Mouse (Mus musculus): ENCODE results near the gene Dcps.

Dcps gene

DNA sequence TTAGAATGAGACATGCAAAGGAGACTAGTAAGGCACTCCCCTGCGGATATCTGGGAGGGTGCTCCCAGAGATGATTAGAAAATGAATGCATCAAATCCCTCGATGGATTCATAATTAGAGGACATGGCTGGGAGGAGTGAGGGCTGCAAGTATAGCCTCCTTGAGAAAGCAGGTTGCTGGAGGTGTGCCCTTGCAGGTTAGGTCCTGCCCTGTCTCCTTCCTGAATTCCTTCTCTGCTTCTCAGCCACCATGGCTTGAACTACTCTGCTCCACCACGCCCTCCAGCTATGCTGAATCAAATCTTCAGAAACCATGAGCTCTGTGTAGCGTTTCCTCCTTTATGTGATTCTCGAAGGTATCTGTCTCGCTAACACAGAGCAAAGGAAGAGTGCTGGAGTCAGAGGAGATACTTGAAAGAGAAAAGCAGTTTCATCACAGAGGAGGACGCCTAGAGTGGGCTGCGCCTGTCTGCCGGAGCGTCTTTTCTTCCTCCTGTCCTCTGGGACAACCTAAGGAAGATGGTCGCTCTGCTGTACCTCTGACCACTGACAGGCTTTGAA is 17.2 kb upstream of the Dcps start:
- no peak for TF ChIP-seq GATA4 (IDR thresholded peaks at IDR 0.05; ENCODE audit: insufficient replicate concordance, low read length)

DNA sequence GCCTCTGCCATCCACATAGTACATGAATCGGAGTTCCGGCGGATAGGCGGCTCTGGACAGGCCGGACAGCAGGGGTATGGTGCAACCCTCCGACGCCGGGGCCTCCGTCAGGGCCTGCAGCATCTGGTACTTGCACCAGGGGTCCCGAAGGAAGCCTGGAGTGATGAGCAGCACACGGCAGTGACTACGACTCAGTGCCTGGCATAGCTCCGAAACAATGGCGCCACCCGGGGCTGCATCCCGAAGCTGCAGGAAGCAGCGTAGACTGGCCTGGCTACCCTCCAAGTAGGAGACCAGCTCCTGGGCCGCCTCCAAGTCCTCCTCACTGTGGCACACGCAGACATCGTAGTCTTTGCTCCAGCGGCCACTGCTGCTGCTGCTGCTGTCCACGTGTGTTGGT is 12.8 kb upstream of the Dcps start:
- TF ChIP-seq GATA4 (IDR thresholded peaks at IDR 0.05; ENCODE audit: insufficient replicate concordance, low read length), result no peak

DNA sequence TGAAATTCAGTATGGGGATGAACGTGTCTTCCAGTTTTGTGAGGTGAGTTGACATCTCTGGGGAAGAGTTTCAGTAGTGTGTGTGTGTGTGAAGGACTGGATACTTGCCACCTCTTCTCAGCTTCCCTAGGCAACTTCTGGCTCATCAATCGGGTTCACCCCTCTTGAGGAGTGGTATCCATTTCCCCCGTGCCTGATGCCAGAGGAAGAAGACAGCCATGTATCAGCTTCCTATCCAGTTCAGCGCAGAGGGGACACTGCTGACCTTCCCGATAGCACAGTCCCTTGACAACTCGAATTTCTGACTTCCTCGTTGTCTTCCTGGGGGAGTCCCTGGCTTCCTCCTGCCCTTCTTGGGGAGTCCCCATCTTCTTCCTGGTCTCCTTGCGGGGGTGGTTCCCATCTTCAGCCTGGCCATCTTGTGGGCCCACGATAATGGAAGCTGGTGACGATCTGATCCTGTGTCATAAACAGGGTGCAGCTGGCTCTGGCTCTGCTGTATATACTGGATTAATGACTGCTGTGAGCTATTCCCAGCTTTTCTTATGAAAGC is 11.6 kb upstream of the Dcps start:
- TF ChIP-seq GATA4 (IDR thresholded peaks at IDR 0.05; ENCODE audit: insufficient replicate concordance, low read length), result no peak

DNA sequence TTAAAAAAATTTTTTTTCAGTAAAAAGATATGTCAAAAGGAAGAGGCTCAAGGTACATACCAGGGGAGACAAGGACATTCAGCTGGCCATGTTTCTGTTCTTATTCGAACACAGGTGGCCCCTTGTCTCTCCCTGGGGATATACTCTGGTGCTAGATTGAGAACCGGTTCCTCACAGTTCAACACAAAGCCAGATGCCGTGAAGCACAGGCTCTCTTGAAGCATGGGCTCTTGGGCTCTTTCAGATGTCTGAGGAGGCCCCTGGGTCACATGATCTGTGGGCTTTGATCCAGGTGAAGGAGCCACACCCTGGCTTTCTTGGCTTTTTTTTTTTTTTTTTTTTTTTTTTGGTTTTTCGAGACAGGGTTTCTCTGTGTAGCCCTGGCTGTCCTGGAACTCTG is 10.6 kb upstream of the Dcps start:
- no peak for TF ChIP-seq GATA4 (IDR thresholded peaks at IDR 0.05; ENCODE audit: insufficient replicate concordance, low read length)

DNA sequence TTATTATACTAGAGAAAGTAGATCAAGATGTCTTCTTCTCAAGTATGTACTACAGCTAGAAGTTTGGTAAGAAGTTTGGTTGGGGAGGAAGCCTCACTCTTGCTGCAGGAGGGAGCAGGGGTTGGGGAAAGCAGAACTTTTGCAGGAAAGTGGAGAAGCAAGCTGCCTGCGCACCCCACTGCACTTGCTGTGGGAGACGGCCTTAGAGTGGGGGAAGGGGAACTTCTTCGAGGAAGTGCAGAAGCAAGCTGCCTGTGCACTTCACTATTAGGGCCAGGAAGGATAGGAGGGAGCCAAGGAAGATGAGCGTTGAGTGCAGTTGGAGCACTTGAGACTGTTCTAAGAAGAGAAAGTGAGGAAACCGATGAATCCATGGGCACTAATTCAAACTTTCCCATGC is 7.5 kb upstream of the Dcps start:
- TF ChIP-seq GATA4 (IDR thresholded peaks at IDR 0.05; ENCODE audit: insufficient replicate concordance, low read length), result no peak

DNA sequence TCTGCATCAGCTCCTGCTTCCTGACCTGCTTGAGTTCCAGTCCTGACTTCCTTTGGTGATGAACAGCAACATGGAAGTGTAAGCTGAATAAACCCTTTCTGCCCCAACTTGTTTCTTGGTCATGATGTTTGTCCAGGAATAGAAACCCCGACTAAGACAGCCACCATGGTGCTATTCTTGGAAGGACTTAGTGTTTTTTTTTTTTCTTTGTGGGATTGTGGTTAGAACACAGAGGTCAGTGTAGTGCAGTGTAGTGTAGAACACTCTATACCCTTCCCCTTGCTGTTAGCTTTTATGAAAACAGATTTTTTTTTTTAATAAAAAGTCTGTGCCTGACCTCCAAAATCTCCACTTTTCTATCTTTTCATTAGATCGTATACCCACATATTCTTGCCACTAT is 7.0 kb upstream of the Dcps start:
- no peak for TF ChIP-seq GATA4 (IDR thresholded peaks at IDR 0.05; ENCODE audit: insufficient replicate concordance, low read length)

DNA sequence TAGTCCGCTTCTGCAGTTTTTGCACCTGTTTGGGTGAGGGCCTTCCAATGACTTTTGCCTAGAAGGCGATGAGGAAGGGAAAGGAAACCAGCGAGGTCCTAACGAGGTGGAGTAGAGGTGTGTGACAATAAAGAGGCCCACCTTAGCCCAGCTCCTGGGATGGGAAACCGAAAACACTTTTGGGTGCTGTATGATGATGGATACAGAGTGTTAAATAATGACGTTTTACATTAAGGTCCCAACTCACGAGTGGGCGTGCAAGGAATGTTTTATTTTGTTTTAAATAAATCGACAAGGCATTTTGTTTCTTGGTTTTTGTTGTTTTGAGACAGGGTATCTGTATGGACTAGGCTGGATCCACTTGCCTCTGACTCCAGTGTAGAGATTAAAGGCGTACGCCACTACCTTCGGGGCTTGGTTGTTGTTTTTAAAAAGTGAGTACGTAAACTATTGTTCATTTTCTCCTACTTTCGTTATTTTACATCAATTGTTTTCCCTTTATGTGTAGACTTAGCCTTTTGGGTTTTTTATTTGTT is 331 bp upstream of the Dcps start:
- no peak for TF ChIP-seq GATA4 (IDR thresholded peaks at IDR 0.05; ENCODE audit: insufficient replicate concordance, low read length)

DNA sequence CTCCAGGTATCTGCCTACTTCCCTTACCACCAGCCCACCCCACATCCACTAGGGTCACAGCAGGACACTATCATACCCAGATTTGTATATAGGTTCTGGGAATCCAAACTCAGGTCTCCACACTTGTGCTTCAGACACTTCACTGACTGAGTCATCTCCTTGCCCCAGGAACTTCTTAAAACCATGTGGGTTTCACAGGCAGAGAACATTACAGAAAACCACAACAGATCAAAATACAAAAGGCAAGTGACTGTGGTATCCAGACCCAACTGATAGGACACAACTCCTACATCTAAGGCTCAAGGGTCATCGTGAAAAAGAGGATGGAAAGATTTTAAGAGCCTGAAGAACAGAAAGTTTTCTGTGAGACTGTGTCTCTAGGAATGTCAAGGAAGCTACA is 2.5 kb downstream of the Dcps start:
- TF ChIP-seq GATA4 (IDR thresholded peaks at IDR 0.05; ENCODE audit: insufficient replicate concordance, low read length), result no peak

DNA sequence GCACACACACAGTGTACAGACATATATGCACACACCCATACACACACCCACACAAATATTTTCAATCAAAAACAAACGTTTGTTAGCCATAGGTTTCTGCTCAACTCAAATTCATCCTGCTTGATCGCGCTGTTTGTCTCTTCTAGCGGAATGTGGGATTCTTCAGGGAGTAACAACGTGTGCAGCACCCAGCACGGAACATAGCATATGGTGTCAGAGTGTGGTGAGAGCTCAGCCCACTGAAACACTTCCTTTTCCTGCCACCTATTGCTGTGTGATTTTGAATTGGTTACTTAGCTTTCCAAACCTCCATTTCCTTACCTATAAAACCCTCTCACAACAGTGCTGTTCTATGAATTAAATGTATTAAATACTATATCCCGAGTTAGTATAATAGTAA is 5.8 kb downstream of the Dcps start:
- no peak for TF ChIP-seq GATA4 (IDR thresholded peaks at IDR 0.05; ENCODE audit: insufficient replicate concordance, low read length)

DNA sequence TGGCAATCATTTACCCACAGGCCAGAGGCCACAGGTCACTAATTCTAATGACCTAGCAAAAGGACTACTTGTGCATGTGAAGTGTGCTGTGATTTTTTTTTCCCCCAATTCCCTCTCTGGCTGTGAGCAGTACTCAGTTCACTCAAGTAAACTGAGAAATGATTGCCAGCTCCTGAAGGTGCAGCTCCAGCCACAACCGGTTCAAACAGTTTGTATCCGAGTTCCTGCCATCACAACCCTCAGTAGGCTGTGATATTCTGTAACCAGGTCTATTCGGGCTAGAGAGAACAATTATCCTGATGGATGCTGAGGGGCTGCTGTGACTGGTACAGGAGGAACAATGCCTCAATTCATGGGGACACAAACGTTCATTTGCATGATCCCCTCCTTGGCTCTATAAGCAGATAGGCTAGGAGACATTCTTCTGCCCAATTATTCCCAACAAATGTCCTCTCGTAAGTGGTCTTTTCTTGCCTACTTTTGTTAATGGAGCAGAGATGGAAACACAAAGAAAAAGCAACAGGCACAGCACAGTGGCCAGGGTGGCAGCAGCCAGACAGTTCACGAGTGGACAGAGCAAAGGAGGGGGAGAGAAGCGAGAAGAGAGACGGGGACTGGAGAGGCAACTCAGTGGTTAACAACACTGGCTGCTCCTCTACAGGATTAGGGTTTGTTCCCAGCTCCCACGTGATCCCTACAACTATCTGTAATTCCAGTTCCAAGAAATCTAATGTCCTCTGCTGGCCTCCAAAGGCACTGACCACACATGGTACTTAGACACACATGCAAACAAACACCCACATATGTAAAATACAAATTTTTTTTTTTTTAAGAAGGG is 8.8 kb downstream of the Dcps start:
- no peak for TF ChIP-seq GATA4 (IDR thresholded peaks at IDR 0.05; ENCODE audit: insufficient replicate concordance, low read length)

DNA sequence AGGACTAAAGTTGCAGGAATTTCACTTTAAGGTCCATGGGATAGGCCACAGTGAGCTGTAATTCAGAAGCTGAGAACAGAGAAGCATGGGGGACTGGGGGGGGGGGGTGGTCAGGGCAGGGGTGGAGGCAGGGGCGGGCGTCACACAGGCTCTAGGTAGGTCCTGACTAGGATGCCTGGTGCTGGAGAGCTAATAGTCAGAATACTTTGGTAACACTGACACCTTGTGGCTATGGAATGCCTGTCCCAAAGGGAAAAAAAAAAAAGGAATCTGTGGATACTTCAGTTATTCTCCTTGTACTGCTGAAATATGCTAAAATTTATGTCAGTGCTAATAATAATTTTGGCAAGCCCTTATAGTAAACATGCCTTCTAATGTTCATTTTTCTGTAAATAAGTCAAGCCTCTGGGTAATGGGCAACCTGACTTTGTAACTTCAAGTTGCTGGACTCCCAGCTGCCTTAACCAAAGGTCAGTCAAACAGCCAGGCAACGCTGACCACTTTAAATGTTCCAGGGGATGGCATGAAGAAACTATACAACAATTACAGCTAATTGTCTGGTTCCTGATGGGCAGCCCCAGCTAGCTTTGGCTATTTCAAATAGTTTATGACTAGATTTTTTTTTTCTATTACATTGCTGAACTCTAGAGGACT is 9.6 kb downstream of the Dcps start:
- TF ChIP-seq GATA4 (IDR thresholded peaks at IDR 0.05; ENCODE audit: insufficient replicate concordance, low read length), result no peak

DNA sequence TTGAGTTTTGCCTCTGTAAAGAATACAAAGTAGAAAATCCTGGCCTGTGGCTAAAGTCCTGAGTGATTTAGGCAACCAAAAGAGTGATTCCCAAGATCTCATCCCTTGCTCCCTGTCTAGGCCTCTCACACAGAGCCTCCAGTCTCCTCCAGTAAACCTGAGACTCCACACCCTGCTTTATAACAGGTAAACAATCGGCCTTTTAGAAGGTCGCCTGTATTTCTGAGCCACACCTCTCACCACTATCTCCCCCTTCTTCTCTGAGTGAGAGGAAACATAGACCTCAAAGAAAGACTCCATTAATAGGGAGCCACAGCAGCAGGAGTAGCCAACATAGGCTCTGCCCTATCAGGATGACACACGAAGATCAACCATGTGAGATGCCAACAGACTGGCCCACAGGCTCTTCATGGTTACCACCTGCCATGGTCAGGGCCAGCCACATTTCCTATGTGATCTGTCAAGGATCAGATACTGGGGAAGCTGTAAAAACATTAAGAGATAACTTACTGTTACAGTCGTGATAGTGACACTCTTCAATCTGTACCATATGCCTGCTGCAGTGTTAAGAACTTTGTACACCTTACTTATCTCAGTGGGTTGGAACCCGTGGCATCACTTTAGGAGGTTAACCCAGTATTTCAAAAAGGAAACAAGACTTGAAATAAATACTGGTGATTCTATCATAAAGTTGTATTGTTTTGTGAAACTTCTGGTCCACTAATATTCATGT is 11.6 kb downstream of the Dcps start:
- TF ChIP-seq GATA4 (IDR thresholded peaks at IDR 0.05; ENCODE audit: insufficient replicate concordance, low read length), result no peak

DNA sequence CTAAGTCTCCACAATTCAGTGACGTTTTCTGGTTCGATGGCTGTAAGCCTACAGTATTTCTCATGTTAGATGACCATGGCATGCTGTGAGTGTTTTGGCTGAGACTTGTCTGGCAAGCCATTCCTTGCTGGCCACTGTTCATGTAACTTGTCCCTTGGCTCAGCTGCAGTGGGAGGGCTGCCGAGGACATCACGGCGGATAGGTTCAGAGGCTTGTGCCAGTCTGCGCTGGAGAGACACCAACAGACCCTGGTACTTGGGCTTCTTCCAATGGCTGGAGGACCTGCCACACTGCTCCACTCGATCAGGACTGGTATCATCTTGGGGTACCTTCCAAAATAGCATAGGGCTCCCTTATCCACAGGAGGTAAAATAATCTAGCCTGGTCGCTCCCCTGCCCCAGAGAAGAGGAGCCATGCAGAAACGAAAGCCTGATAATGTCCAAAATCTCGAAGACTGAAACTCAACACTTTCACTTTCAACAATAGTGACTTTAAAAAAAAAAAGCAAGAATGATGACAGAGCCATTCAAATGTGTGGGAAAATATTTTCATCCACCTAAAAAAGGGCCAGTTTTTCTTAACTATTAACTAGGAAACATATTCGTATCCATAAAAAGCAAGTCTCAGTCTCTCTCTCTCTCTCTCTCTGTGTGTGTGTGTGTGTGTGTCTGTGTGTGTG is 12.7 kb downstream of the Dcps start:
- peak; percentile 19; the same call in 1 of the 2 replicates for TF ChIP-seq GATA4 (IDR thresholded peaks at IDR 0.05; ENCODE audit: insufficient replicate concordance, low read length)

DNA sequence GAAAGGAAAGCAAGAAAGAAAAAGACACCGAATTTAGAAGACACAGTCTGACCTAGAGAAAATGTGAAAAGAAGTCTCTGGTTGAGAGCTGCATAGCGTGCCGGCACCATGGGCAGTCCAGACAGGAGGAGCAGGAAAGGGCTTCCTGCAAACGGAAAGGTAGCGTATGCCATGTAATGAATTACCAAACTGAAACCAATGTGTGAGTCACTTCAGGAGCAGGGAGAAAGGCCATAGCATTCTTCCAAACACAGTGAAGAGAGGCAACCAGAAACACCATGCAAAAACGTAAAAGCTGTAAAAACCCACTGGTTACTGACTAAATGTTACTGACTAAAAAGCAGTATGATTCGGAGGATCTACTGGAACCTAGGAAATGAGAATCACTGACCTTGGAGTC is 14.1 kb downstream of the Dcps start:
- TF ChIP-seq GATA4 (IDR thresholded peaks at IDR 0.05; ENCODE audit: insufficient replicate concordance, low read length), result no peak

DNA sequence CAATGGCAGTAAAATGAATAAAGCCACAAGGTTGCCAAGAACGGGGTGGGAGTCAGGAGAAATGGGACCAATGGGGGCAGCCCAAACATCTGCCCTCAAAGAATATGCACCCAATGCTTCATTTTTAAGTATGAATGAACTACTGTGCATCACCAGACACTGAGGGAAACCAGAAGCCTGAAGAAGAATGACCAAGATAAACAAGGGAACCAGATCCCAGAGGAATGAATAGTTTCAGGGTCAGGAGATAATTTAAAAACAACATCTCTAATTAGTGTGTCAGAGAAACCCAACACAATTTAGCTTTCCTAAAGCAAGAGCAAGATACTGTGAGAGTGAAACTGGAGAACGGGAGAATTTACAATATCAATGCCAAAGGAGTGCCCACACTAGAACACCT is 15.2 kb downstream of the Dcps start:
- no peak for TF ChIP-seq GATA4 (IDR thresholded peaks at IDR 0.05; ENCODE audit: insufficient replicate concordance, low read length)

Measured in liver, adult (tissue).